Mouse (Mus musculus) adrenal gland, postnatal 36 days (tissue): ENCODE measurements around the gene Unc80. TPM values are rescaled to one million over a fixed set of nuclear protein-coding genes. Genes with fewer than 3 reads are reported as not detected.
"Not testable (repeated sequence)": the region's sequence is repeated elsewhere in the genome, so short reads cannot be mapped to it uniquely, and the experiment has no call there.

Experiments used
- DNase-seq, 2 experiments: peaks; one replicate each; pipeline ENCODE4 v3.0.0; 2021; ENCODE audit warnings: mixed read lengths in 1 of 2
- total RNA-seq, 2 experiments: library from RNA; stranded (reverse); gene quantifications; 2 replicates each; pipeline ENCODE4 v1.2.3; 2021

The Unc80 gene
- total RNA-seq, 2 experiments from 2014 or later, result 8.6 to 9.3 TPM

- no peak for DNase-seq
These were observed 149.0 kb downstream of the Unc80 start for GRCm38 (mm10) chr1:66617188-66617587.

- no peak for DNase-seq
These were observed 170.0 kb downstream of the Unc80 start for GRCm38 (mm10) chr1:66638177-66638576.

GRCm38 (mm10) chr1:66646894-66647293 lies 178.7 kb downstream of the Unc80 start:
- peak; percentile 67 to 77 for DNase-seq

GRCm38 (mm10) chr1:66649568-66649967 lies 181.4 kb downstream of the Unc80 start:
- DNase-seq, result no peak

- no peak for DNase-seq
These were observed 181.8 kb downstream of the Unc80 start for GRCm38 (mm10) chr1:66650006-66650405.

- peak in 1 of 2 experiments; percentile 10 for DNase-seq
These were observed 187.1 kb downstream of the Unc80 start for GRCm38 (mm10) chr1:66655119-66655746.

- DNase-seq, result no peak
These were observed 187.6 kb downstream of the Unc80 start for GRCm38 (mm10) chr1:66655747-66656119.

GRCm38 (mm10) chr1:66671475-66671874 lies 203.3 kb downstream of the Unc80 start:
- no peak for DNase-seq

- no peak for DNase-seq
These were observed 204.6 kb downstream of the Unc80 start for GRCm38 (mm10) chr1:66672812-66673211.

- no peak for DNase-seq
These were observed 209.8 kb downstream of the Unc80 start for GRCm38 (mm10) chr1:66677928-66678327.

GRCm38 (mm10) chr1:66678662-66679061 lies 210.5 kb downstream of the Unc80 start:
- no peak for DNase-seq

GRCm38 (mm10) chr1:66682974-66683373 lies 214.8 kb downstream of the Unc80 start:
- DNase-seq, result no peak

GRCm38 (mm10) chr1:66691772-66692171 lies 223.6 kb downstream of the Unc80 start:
- DNase-seq, result no peak

- no peak for DNase-seq
These were observed 224.1 kb downstream of the Unc80 start for GRCm38 (mm10) chr1:66692308-66692707.

- no peak for DNase-seq
These were observed 224.7 kb downstream of the Unc80 start for GRCm38 (mm10) chr1:66692780-66693392.

GRCm38 (mm10) chr1:66694266-66694665 lies 226.1 kb downstream of the Unc80 start:
- DNase-seq, result no peak

GRCm38 (mm10) chr1:66695296-66695695 lies 227.1 kb downstream of the Unc80 start:
- DNase-seq, result peak; percentile 51 to 54

- not testable (repeated sequence) for DNase-seq
These were observed 231.5 kb downstream of the Unc80 start for GRCm38 (mm10) chr1:66699630-66700029.

- no peak for DNase-seq
These were observed 232.1 kb downstream of the Unc80 start for GRCm38 (mm10) chr1:66700149-66700692.

GRCm38 (mm10) chr1:66700693-66701575 lies 232.8 kb downstream of the Unc80 start, which contains the start of gene Rpe:
Rpe (plus strand) TSS chr1:66700831.
- DNase-seq, result peak; percentile 96 to 98

- DNase-seq, result no peak
These were observed 233.4 kb downstream of the Unc80 start for GRCm38 (mm10) chr1:66701576-66701940.

GRCm38 (mm10) chr1:66702623-66703345 lies 234.6 kb downstream of the Unc80 start:
- no peak for DNase-seq
